Mouse (Mus musculus) naive thymus-derived CD4-positive, alpha-beta T cell, adult 2 months (primary cell): Measurements from ENCODE around the gene Atp6v0d1.
A peak's percentile ranks its signal among the peaks of the same experiment; 100 is the strongest.
"Not testable (repeated sequence)": the region's sequence is repeated elsewhere in the genome, so short reads cannot be mapped to it uniquely, and the experiment has no call there.

ENCODE experiments used
- DNase-seq: peaks from one replicate; pipeline ENCODE4 v3.0.0-alpha.2; 2011; ENCODE audit warnings: low read depth

Atp6v0d1 gene

DNA sequence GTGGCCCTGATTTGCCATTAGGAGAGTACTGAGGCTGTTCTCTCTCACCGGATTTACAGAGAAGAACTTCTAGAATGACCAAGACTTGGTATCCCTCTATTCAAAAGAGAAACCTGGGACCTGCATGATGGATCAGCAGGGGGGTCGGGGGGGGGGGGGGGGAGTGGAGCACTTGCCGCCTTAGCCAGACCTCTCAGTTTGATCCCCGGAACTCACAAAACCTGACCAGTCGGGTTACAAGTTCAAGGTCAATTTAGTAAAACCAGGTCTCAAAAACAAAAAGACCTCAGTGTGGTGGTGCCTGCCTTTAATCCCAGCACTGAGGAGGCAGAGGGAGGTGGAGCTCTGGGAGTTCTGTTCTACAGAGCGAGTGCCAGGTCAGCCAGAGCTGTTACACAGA lies 8.9 kb upstream of the Atp6v0d1 start:
- DNase-seq: no peak

DNA sequence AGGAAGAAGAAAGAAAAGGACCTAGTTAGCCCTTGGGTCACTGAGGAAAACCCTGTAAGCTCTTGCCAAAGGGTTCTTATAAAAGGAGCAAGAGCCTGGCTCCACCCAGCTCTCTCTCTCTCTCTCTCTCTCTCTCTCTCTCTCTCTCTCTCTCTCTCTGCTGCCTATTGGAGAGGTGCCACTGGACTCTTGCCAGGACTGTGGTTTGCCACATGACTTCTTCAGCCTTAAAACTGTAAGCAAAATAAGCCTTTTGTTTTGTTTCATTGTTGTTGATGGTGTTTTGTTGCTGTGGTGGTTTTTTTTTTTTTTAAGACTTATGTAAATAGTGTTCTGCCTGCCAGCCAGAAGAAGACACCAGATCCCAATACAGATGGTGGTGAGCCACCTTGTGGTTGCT lies 7.6 kb upstream of the Atp6v0d1 start:
- no peak for DNase-seq

DNA sequence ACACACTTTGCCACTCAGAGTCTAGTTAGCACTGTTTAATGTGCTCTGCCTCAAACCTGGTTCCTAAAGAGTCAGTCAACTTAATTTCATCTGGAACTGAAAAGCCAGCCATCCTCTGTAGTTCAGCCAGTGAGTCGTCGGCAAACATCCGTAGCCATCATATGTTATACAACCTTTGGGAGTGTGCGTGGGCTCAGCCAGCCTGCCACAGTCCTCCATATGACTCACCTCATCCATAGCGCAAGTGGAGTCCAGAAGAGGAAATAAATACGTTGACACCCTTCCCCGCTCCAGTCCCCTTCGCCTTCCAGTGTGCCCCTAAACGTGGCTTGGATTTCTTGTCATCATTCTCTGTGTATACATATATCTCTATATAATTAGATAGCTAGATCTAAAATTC lies 6.0 kb upstream of the Atp6v0d1 start:
- no peak for DNase-seq

DNA sequence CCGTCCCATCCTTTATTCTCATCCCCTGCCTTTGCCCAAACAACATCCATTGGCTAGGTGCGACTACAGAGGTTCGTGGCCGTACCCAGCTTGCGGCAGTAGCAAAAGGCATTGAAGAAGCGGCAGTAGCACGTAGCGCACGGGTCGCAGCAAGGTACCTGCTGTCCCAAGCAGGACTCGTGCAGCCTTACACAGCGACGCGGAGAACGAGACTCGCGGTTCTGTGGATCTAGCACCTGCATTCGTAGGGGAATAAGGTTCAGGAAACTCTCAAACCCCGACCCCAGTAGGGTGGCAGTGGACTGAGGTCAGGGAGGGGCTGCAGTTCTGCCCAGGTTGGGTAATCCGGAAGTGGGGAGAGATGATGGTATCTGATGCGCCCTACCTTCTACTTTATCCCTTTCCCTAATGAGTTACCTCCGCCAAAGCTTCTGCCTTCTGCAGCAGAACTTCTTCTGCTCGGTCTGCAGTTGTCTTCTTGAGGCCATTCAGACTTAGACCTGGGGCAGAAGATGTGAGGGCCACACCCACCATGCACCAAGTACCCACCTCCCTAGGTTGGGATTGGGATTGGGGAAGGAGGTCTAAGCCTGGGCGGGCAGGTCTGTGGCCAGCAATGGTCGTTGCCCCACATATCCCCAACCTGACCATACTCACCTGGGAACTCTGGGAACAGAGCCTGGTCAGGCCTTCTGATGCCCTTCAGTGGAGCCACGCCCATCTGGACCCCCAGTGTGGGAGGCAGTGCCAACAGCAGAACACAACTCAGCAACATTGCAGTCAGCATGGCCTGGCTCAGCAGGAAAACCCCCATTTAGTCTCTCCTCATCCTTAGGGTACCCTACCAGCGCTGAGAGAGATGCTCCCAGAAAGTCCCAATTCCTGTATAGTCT lies 1.1 kb upstream of the Atp6v0d1 start:
- DNase-seq: peak; percentile 70

- DNase-seq: peak; percentile 71
Observed at GRCm38 (mm10) chr8:105565401-105565881, 406 bp downstream of the Atp6v0d1 start.

GRCm38 (mm10) chr8:105564573-105565229 lies 1.1 kb downstream of the Atp6v0d1 start:
- not testable (repeated sequence) for DNase-seq

- DNase-seq: no peak
Observed at GRCm38 (mm10) chr8:105563871-105564270, 2.0 kb downstream of the Atp6v0d1 start.

DNA sequence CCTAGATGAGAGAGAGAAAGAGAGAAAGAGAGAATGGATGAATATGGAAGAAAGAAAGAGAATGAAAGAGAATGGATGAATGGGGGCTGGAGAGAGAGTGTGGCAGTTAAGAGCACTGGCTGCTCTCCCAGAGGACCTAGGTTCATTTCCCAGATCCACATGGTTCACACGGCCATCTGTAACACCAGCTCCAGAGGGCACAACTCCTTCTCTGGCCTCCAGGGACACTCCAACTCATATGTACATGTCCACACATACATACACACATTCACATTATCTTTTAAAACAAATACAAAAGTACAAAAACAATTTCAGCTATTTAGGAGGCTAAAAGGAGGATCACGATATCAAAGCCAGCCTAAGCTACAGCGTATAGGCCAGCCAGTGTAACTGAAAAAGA lies 3.0 kb downstream of the Atp6v0d1 start:
- no peak for DNase-seq

DNA sequence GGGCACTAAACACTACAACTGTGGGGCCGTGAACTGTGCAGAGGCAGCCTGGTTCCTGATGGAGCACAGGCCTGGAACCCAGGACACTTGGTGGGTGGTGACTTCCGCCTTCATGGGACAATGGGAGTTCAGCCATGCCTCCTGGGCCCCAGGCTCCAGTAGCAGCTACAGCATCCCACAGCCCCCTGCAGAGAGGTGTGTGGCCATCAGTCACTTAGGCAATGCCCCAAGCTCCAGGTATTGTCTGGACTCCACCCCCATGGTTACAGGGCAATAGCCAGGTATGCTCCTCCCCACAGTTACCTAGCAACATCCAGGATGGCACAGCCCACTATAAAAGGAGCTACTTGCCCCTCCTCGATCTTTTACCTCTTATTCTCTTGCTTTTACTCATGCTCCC lies 10.6 kb downstream of the Atp6v0d1 start:
- no peak for DNase-seq

- peak; percentile 69 for DNase-seq
Observed at GRCm38 (mm10) chr8:105554087-105554486, 11.8 kb downstream of the Atp6v0d1 start.

DNA sequence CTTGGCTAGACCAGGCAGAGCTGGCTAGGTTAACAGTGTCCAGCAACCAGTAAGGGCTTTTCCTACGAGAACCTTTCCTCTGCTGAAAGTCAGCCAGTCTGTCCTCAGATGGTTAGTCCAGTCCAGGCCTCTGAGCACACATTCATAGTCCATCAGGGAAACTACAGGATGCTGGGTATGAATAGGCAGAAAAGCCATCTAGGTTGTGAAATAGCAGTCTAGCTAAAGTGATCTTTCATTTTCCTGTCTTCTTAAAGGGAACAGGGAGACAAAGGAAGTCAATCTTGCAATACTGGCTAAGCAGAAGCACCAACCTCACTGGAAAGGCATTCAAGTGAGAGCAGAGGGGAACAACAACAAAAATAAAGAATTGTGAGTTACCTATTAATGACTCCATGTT lies 13.0 kb downstream of the Atp6v0d1 start:
- no peak for DNase-seq

- no peak for DNase-seq
Observed at GRCm38 (mm10) chr8:105552032-105552431, 13.8 kb downstream of the Atp6v0d1 start.

DNA sequence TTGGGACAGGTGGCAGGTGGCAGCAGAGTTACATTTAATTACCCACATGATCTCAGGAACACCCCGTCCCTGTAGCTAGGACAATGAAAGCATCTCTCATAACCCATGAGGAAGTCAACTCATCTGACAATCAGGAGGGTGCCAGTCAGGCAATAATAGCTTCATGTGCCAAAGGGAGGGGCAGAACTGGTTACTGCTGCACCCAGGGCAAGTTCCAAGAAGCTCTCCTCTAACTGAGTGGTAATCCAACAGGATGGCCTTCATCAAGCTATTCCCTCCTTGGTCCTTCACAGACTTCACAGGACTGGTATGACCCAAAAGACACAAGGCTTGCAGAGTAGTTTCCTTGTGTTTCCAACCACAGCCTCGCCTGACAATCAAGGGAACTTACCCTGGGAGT lies 15.8 kb downstream of the Atp6v0d1 start:
- DNase-seq: no peak

- DNase-seq: no peak
Observed at GRCm38 (mm10) chr8:105549506-105549905, 16.3 kb downstream of the Atp6v0d1 start.

GRCm38 (mm10) chr8:105546384-105547350 lies 19.2 kb downstream of the Atp6v0d1 start:
- DNase-seq: no peak

GRCm38 (mm10) chr8:105545249-105545648 lies 20.6 kb downstream of the Atp6v0d1 start:
- no peak for DNase-seq

DNA sequence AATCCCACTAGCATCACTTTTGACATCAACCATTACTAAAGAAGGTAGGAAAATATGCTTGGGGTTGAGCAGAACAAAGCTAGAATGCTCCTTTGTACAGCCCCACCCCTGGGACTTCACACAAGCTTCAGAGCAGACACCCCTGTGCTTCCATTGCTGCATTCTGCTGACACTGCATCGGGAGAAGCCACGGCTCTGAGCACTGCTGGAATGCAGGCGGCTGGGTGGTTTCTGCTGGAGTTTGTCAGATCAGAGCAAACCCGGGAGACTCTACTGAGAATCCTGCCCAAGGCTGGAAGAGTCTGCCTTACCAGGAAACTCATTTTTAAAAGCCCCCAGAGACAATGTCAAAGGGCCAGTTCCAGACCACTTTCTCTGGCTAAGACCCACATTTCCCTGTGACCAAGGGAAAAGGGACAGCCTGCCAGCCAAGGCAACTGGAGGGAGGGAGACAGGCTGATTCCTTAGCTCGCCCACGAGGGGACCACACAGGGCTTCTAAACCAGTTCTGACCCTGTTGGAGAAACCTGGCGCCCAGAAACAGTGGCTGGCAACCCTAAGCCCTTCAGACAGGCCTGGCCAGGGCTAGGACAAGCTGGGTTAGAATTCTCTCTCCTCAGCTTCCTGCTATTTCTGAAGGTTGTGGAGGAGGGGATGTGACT lies 21.2 kb downstream of the Atp6v0d1 start:
- no peak for DNase-seq

- DNase-seq: no peak
Observed at GRCm38 (mm10) chr8:105543703-105544102, 22.1 kb downstream of the Atp6v0d1 start.

GRCm38 (mm10) chr8:105542808-105543207 lies 23.0 kb downstream of the Atp6v0d1 start:
- DNase-seq: no peak

- no peak for DNase-seq
Observed at GRCm38 (mm10) chr8:105542032-105542656, 23.7 kb downstream of the Atp6v0d1 start.

- no peak for DNase-seq
Observed at GRCm38 (mm10) chr8:105538940-105539339, 26.9 kb downstream of the Atp6v0d1 start.
